Mouse (Mus musculus) liver, postnatal 0 days (tissue): ENCODE data around the gene Pcgf6.

Source experiments
- CTCF ChIP-seq: sonication (generic); IDR thresholded peaks from 2 replicates; pipeline ENCODE4 v1.5.1; 2016; ENCODE audit warnings: antibody characterized with exemption, low read depth
- EP300 ChIP-seq: IDR thresholded peaks from 2 replicates; pipeline ENCODE4 v1.6.1; 2016; ENCODE audit warnings: antibody characterized with exemption, low read depth, mild to moderate bottlenecking

- TF ChIP-seq CTCF, result peak; percentile 99
- TF ChIP-seq EP300, result no peak
Measured at GRCm38 (mm10) chr19:46991145-46991544, 59.6 kb downstream of the Pcgf6 start.
